Mouse (Mus musculus): ENCODE measurements at regions not wholly inside any gene's neighbourhood (a gene's known extent, or its start where the extent isn't known, plus 50 kb on each side); places are given as distances from the start of the nearest gene placed in this dataset.
"Not testable (repeated sequence)": the region's sequence is repeated elsewhere in the genome, so short reads cannot be mapped to it uniquely, and the experiment has no call there.

GRCm38 (mm10) chr9:85637274-85637673 lies 111.9 kb downstream of the Ibtk start:
- Histone ChIP-seq H3K4me3 (ENCODE audit: low read depth, low read length) (no peak overlapping the region), H3K4me2 (replicated peaks; ENCODE audit: low read depth) (no peak overlapping the region), H3K9me3 (ENCODE audit: control insufficient read depth, low read length) (no peaks in the 10 kb centered on the region), H3K27ac (replicated peaks) (no peak overlapping the region), H3K36me3 (ENCODE audit: control insufficient read depth, insufficient read depth, low read length) (no peaks in the 10 kb centered on the region), H3K27me3 (ENCODE audit: control insufficient read depth, insufficient read depth, low read length) (no peaks in the 10 kb centered on the region), H3K9ac (ENCODE audit: low read length) (no peak overlapping the region), H3K4me1 (replicated peaks; ENCODE audit: control insufficient read depth, insufficient read depth) (no peaks in the 10 kb centered on the region)
- no peak for DNase-seq (ENCODE audit: low spot score)
- 49% methylated on average over 3 of the region's 3 CpGs for WGBS
- ATAC-seq (ENCODE audit: low FRiP score, low TSS enrichment), result no peak
- TF ChIP-seq EP300 (optimal IDR thresholded peaks at IDR 0.05) (no peak), CTCF (IDR thresholded peaks at IDR 0.05; ENCODE audit: low read depth) (no peak)

- no peak overlapping the region for H3K4me3 ChIP-seq (ENCODE audit: low read depth, low read length)
- TF ChIP-seq EP300 (optimal IDR thresholded peaks at IDR 0.05), result no peak
- no peak for TF ChIP-seq CTCF (IDR thresholded peaks at IDR 0.05; ENCODE audit: low read depth)
- WGBS, result 70% methylated on average over 3 of the region's 3 CpGs
Observed at GRCm38 (mm10) chr9:85636131-85636447, 113.0 kb downstream of the Ibtk start.

GRCm38 (mm10) chr9:85635438-85636130 lies 113.5 kb downstream of the Ibtk start:
- no peaks in the 10 kb centered on the region for H3K27me3 ChIP-seq (ENCODE audit: control insufficient read depth, insufficient read depth, low read length)
- H3K9me3 ChIP-seq (ENCODE audit: control insufficient read depth, low read length), result no peaks in the 10 kb centered on the region
- no peak overlapping the region for H3K27ac ChIP-seq (replicated peaks)
- H3K4me1 ChIP-seq (replicated peaks; ENCODE audit: control insufficient read depth, insufficient read depth), result no peaks in the 10 kb centered on the region
- ATAC-seq (ENCODE audit: low FRiP score, low TSS enrichment) (no peak), DNase-seq (ENCODE audit: low spot score) (no peak)
- TF ChIP-seq EP300 (optimal IDR thresholded peaks at IDR 0.05) (no peak), CTCF (IDR thresholded peaks at IDR 0.05; ENCODE audit: low read depth) (no peak)
- no peak overlapping the region for H3K9ac ChIP-seq (ENCODE audit: low read length)
- H3K4me2 ChIP-seq (replicated peaks; ENCODE audit: low read depth), result no peak overlapping the region
- no peaks in the 10 kb centered on the region for H3K36me3 ChIP-seq (ENCODE audit: control insufficient read depth, insufficient read depth, low read length)
- H3K4me3 ChIP-seq (ENCODE audit: low read depth, low read length), result no peak overlapping the region
- 81% methylated on average over 12 of the region's 12 CpGs for WGBS

More at GRCm38 (mm10) chr9:85636131-85636447, 113.0 kb downstream of the Ibtk start:
- ATAC-seq (ENCODE audit: low FRiP score, low TSS enrichment) (no peak), DNase-seq (ENCODE audit: low spot score) (no peak)
- Histone ChIP-seq H3K36me3 (ENCODE audit: control insufficient read depth, insufficient read depth, low read length) (no peaks in the 10 kb centered on the region), H3K9me3 (ENCODE audit: control insufficient read depth, low read length) (no peaks in the 10 kb centered on the region), H3K9ac (ENCODE audit: low read length) (no peak overlapping the region), H3K27ac (replicated peaks) (no peak overlapping the region), H3K27me3 (ENCODE audit: control insufficient read depth, insufficient read depth, low read length) (no peaks in the 10 kb centered on the region), H3K4me2 (replicated peaks; ENCODE audit: low read depth) (no peak overlapping the region), H3K4me1 (replicated peaks; ENCODE audit: control insufficient read depth, insufficient read depth) (no peaks in the 10 kb centered on the region)

GRCm38 (mm10) chr9:85634786-85635185 lies 114.3 kb downstream of the Ibtk start:
- H3K4me3 ChIP-seq (ENCODE audit: low read depth, low read length); H3K27me3 ChIP-seq (ENCODE audit: control insufficient read depth, insufficient read depth, low read length); H3K36me3 ChIP-seq (ENCODE audit: control insufficient read depth, insufficient read depth, low read length); H3K4me1 ChIP-seq (replicated peaks; ENCODE audit: control insufficient read depth, insufficient read depth); ATAC-seq (ENCODE audit: low FRiP score, low TSS enrichment); H3K4me2 ChIP-seq (replicated peaks; ENCODE audit: low read depth); DNase-seq (ENCODE audit: low spot score); H3K9me3 ChIP-seq (ENCODE audit: control insufficient read depth, low read length); H3K27ac ChIP-seq (replicated peaks); H3K9ac ChIP-seq (ENCODE audit: low read length): not testable (repeated sequence)
- 69% methylated on average over 3 of the region's 3 CpGs for WGBS

- no peak for DNase-seq (ENCODE audit: low spot score)
- H3K27ac ChIP-seq (replicated peaks), result no peak overlapping the region
- H3K27me3 ChIP-seq (ENCODE audit: control insufficient read depth, insufficient read depth, low read length), result no peaks in the 10 kb centered on the region
- H3K9ac ChIP-seq (ENCODE audit: low read length), result no peak overlapping the region
- no peaks in the 10 kb centered on the region for H3K36me3 ChIP-seq (ENCODE audit: control insufficient read depth, insufficient read depth, low read length)
- H3K4me1 ChIP-seq (replicated peaks; ENCODE audit: control insufficient read depth, insufficient read depth), result no peaks in the 10 kb centered on the region
- WGBS, result 95% methylated on average over 3 of the region's 3 CpGs
- H3K4me2 ChIP-seq (replicated peaks; ENCODE audit: low read depth), result no peak overlapping the region
- no peak for ATAC-seq (ENCODE audit: low FRiP score, low TSS enrichment)
- TF ChIP-seq EP300 (optimal IDR thresholded peaks at IDR 0.05) (no peak), CTCF (IDR thresholded peaks at IDR 0.05; ENCODE audit: low read depth) (no peak)
- no peaks in the 10 kb centered on the region for H3K9me3 ChIP-seq (ENCODE audit: control insufficient read depth, low read length)
- no peak overlapping the region for H3K4me3 ChIP-seq (ENCODE audit: low read depth, low read length)
Observed at GRCm38 (mm10) chr9:85617972-85618371, 131.2 kb downstream of the Ibtk start.

GRCm38 (mm10) chr9:85617177-85617777 lies 131.9 kb downstream of the Ibtk start:
- no peak overlapping the region; the same call in 1 of the 2 replicates for H3K27ac ChIP-seq (replicated peaks)

More at GRCm38 (mm10) chr9:85617177-85617777, 131.9 kb downstream of the Ibtk start:
- H3K4me1 ChIP-seq (replicated peaks; ENCODE audit: control insufficient read depth, insufficient read depth), result no peaks in the 10 kb centered on the region
- DNase-seq (ENCODE audit: low spot score), result no peak
- no peaks in the 10 kb centered on the region for H3K27me3 ChIP-seq (ENCODE audit: control insufficient read depth, insufficient read depth, low read length)
- H3K4me2 ChIP-seq (replicated peaks; ENCODE audit: low read depth), result no peak overlapping the region
- no peaks in the 10 kb centered on the region for H3K36me3 ChIP-seq (ENCODE audit: control insufficient read depth, insufficient read depth, low read length)
- H3K9me3 ChIP-seq (ENCODE audit: control insufficient read depth, low read length), result no peaks in the 10 kb centered on the region
- 49% methylated on average over 2 of the region's 2 CpGs for WGBS
- TF ChIP-seq CTCF (IDR thresholded peaks at IDR 0.05; ENCODE audit: low read depth) (no peak), EP300 (optimal IDR thresholded peaks at IDR 0.05) (no peak)
- H3K4me3 ChIP-seq (ENCODE audit: low read depth, low read length), result no peak overlapping the region
- ATAC-seq (ENCODE audit: low FRiP score, low TSS enrichment), result no peak
- H3K9ac ChIP-seq (ENCODE audit: low read length), result no peak overlapping the region
